Mouse (Mus musculus) stomach, postnatal 0 days (tissue): Measurements from ENCODE around the gene Kcnk12. TPM values are rescaled to one million over a fixed set of nuclear protein-coding genes. Genes with fewer than 3 reads are reported as not detected.

Source experiments
- ATAC-seq: fragments of 200-750 bp; cut with Nextera tagmentation; 2 replicates; pipeline ENCODE4 v1.8.0; 2017; ENCODE audit not compliant: low FRiP score, low TSS enrichment
- DNase-seq: peaks from one replicate; pipeline ENCODE4 v3.0.0-alpha.2; 2016; ENCODE audit warnings: low spot score
- H3K27ac ChIP-seq: fragments of 300-500 bp; sonication (generic); replicated peaks from 2 replicates; pipeline ENCODE4 v1.5.1; 2014; ENCODE audit warnings: mild to moderate bottlenecking, control low read depth
- H3K27me3 ChIP-seq: fragments of 300-500 bp; sonication (generic); 2 replicates; pipeline ENCODE4 v1.6.1; 2014; ENCODE audit warnings: low read length; ENCODE audit not compliant: control insufficient read depth, insufficient read depth
- H3K36me3 ChIP-seq: fragments of 300-500 bp; sonication (generic); 2 replicates; pipeline ENCODE4 v1.6.1; 2014; ENCODE audit warnings: low read length, mixed read lengths; ENCODE audit not compliant: control insufficient read depth, insufficient read depth
- H3K4me1 ChIP-seq: fragments of 300-500 bp; sonication (generic); replicated peaks from 2 replicates; pipeline ENCODE4 v1.6.1; 2014; ENCODE audit warnings: antibody characterized with exemption; ENCODE audit not compliant: control insufficient read depth, insufficient read depth
- H3K4me2 ChIP-seq: fragments of 300-500 bp; sonication (generic); replicated peaks from 2 replicates; pipeline ENCODE4 v1.6.1; 2014; ENCODE audit warnings: low read depth, mild to moderate bottlenecking, control low read depth, moderate library complexity
- H3K4me3 ChIP-seq: fragments of 300-500 bp; sonication (generic); 2 replicates; pipeline ENCODE4 v1.5.1; 2014; ENCODE audit warnings: low read depth, low read length, control low read depth
- H3K9ac ChIP-seq: fragments of 300-500 bp; sonication (generic); 2 replicates; pipeline ENCODE4 v1.6.1; 2014; ENCODE audit warnings: mild to moderate bottlenecking, low read length, control low read depth, mixed read lengths
- H3K9me3 ChIP-seq: fragments of 300-500 bp; sonication (generic); 2 replicates; pipeline ENCODE4 v1.6.1; 2016; ENCODE audit warnings: low read length; ENCODE audit not compliant: control insufficient read depth
- CTCF ChIP-seq: IDR thresholded peaks from 2 replicates; pipeline ENCODE4 v1.5.1; 2016; ENCODE audit warnings: antibody characterized with exemption, low read depth, mild to moderate bottlenecking, moderate library complexity
- EP300 ChIP-seq: optimal IDR thresholded peaks from 2 replicates; pipeline ENCODE3; 2016; ENCODE audit warnings: antibody characterized with exemption
- WGBS: fragments of 180-500 bp; shearing (Covaris S2); extraction: QIAGEN DNeasy Blood & Tissue Kit; methylation state at CpG from one replicate; pipeline ENCODE4 v1.1.7; 2014; 5-methylcytosine and 5-hydroxymethylcytosine counted together
- polyA plus RNA-seq: library from polyadenylated mRNA; unstranded; fragments of >200 nt; fragmentation: Nextera tagmentation; extraction: Ambion mirVana; gene quantifications from 2 replicates; pipeline ENCODE4 v1.2.1, GENCODE M21; 2015

The Kcnk12 gene
- polyA plus RNA-seq: 0.10 and 0.15 TPM in 2 replicates

DNA sequence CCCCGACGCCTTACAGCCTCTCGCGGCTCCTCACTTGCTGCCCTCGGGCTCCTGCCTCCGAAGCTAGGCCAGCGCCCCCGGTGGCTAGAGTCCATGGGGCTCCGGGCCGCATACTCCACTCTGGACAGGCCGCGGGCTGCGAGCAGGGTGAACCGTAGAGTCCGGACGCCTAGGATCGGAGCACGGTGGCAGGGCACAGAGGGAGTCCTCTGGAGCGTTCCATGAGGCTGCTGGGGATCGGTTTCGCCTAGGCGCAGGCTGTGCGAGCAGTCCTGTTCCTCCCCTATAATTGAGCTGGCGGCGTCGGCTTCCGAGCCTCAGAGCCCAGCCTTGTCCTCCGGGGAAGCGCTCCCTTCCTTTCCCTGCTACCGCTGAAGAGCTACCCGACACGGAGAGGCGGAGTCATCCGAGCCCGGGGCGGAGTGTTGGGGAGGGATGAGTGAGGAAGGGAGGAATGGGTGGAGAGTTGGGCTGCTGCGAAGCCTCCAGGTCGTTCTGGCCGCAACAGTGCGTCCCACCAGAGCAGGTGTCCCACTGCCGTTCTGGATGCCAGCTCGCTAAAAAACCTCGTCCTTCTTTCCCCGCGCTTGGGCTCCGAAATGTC lies at the start of gene Kcnk12:
Gene Kcnk12 (minus strand): TSS at position 307 of the 604 bp plus-strand sequence.
- peaks cover 34% of the 10 kb centered on the region; the same call in 1 of the 2 replicates for H3K27me3 ChIP-seq
- no peak within 1 kb of the TSS for H3K27ac ChIP-seq
- H3K4me1 ChIP-seq: 0 out of 2 replicates have a peak, but pooled peaks cover 5% of the 10 kb centered on the region
- peak; percentile 29 for TF ChIP-seq CTCF
- no peak for TF ChIP-seq EP300
- H3K9ac ChIP-seq: no peak within 1 kb of the TSS
- H3K4me2 ChIP-seq: peak within 1 kb of the TSS; percentile 54
- peak within 1 kb of the TSS; percentile 38 for H3K4me3 ChIP-seq
- no peaks in the 10 kb centered on the region for H3K36me3 ChIP-seq
- ATAC-seq (no peak), DNase-seq (peak; percentile 45)
- under 1% methylated on average over 45 of the region's 46 CpGs for WGBS
- no peaks in the 10 kb centered on the region for H3K9me3 ChIP-seq

DNA sequence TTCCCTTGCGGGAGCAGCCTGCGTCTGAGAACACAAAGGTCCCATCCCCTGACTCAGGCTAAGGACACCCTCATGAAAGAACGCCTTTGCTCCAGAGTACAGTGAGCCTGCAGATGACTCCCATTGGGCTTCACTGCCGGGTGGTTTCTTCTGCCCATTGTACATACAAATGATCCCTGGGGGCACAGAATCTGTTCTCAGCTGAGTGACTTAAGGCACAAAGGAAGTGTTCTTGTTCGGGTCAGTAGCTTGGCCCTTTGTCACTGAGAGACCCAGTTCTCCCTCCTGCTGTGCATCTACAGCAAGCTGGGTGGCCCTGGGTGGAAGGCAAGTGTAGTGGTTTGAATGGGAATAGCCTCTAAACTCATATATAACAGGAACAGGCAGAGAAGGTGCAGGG lies 44.4 kb upstream of the Kcnk12 start:
- Histone ChIP-seq H3K4me1 (no peaks in the 10 kb centered on the region), H3K27ac (no peak overlapping the region), H3K27me3 (no peaks in the 10 kb centered on the region), H3K36me3 (no peaks in the 10 kb centered on the region), H3K9me3 (no peaks in the 10 kb centered on the region), H3K4me3 (no peak overlapping the region), H3K4me2 (no peak overlapping the region), H3K9ac (no peak overlapping the region)
- no peak for TF ChIP-seq CTCF
- TF ChIP-seq EP300: no peak
- no peak for DNase-seq
- no peak for ATAC-seq
- 87% methylated on average over 5 of the region's 5 CpGs for WGBS

DNA sequence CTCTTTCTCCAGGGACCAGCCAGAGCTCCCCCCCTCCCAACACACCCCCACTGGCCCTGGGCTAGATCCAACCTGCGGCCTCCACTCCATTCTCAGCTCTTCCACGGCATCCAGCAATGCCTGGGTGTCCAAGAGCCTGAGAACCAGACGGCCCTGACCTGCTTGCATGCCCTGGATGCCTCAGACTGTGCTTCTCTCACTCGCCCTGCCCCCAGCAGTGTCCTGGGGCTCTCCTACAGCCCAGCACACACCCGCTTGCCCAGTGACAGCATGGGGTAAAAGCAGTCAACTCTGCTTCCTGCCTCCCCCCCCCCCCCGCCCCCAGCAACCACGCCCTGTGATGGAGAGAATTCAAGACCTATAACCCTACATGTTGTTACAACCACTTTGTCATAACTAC lies 42.3 kb upstream of the Kcnk12 start:
- no peak overlapping the region for H3K9ac ChIP-seq
- no peaks in the 10 kb centered on the region for H3K4me1 ChIP-seq
- DNase-seq (no peak), ATAC-seq (no peak)
- 65% methylated on average over 6 of the region's 7 CpGs for WGBS
- H3K27me3 ChIP-seq: no peaks in the 10 kb centered on the region
- TF ChIP-seq CTCF (no peak), EP300 (no peak)
- H3K4me3 ChIP-seq: no peak overlapping the region
- H3K9me3 ChIP-seq: no peaks in the 10 kb centered on the region
- no peaks in the 10 kb centered on the region for H3K36me3 ChIP-seq
- H3K27ac ChIP-seq: no peak overlapping the region
- no peak overlapping the region for H3K4me2 ChIP-seq

DNA sequence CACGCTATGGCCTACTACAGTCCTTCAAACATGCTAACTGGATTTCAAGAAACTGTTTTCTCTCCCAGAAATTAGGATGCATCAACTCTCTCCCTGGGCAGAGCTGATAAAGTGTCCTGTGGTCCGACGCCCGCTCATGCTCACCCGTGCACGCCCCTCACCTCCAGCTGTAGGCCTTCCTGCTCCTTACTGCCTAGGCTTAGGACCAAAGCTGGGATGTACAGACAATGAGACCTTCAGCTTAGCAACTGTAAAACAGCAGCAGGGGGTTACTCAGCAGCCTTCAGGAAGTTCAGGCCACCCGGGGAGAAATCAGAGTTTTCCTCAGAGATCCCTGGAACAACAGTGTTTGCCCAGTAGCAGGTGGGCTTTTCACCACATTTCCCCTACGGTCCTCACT lies 37.1 kb upstream of the Kcnk12 start:
- no peak overlapping the region for H3K4me2 ChIP-seq
- WGBS: 45% methylated on average over 8 of the region's 8 CpGs
- H3K27me3 ChIP-seq: no peaks in the 10 kb centered on the region
- no peaks in the 10 kb centered on the region for H3K9me3 ChIP-seq
- no peaks in the 10 kb centered on the region for H3K4me1 ChIP-seq
- ATAC-seq (no peak), DNase-seq (no peak)
- TF ChIP-seq EP300: no peak
- no peak for TF ChIP-seq CTCF
- no peak overlapping the region for H3K4me3 ChIP-seq
- no peaks in the 10 kb centered on the region for H3K36me3 ChIP-seq
- H3K9ac ChIP-seq: no peak overlapping the region
- no peak overlapping the region for H3K27ac ChIP-seq

DNA sequence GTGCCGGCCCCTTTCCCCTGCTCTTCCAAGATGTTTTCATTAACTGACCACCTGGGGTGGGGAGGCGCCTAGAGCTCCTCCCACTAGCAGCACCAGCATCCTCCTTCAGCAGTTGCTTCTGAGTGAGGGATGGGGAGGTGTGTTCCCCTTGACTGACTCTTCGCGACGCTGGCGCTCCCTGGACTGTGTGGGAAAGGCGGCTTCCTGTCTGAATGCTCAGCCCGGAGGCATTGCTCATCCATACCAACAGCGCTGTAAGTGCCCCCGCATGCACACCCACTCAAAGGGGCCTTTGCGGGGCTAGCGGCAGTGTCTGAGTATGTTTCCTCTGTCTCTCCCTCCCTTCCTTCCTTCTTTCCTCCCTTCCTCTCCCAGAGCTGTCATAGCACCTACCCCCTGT lies 29.1 kb upstream of the Kcnk12 start:
- WGBS: 15% methylated on average over 12 of the region's 12 CpGs
- Histone ChIP-seq H3K4me2 (no peak overlapping the region), H3K4me3 (no peak overlapping the region), H3K4me1 (no peaks in the 10 kb centered on the region), H3K27ac (no peak overlapping the region), H3K9ac (no peak overlapping the region), H3K36me3 (no peaks in the 10 kb centered on the region), H3K27me3 (no peaks in the 10 kb centered on the region), H3K9me3 (no peaks in the 10 kb centered on the region)
- TF ChIP-seq CTCF: no peak
- no peak for TF ChIP-seq EP300
- DNase-seq: peak; percentile 11
- no peak for ATAC-seq

DNA sequence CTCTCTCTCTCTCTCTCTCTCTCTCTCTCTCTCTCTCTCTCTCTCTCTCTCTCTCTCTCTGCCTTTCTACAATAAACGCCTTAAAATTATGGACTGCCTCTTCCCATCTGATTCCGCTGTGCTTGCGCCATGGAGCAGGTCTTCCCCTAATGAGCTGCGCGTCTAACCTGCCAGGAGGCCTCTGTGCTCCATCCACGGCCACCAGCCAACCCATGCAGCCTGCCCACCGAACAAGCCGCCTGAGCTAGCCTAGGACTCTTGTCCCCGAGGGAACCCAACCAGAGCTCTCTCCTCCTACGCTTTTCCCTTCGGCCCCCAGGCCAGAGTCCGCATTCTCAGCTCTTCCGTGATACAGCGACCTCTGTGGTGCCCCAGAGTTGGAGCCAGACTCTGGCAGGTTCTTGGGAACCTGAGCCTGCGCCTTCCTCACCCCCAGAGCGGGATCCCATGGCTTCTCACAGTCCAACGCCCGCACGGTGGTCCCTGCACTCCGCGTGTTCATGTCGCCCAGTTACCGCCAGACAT lies 28.3 kb upstream of the Kcnk12 start:
- DNase-seq: peak; percentile 11
- no peak overlapping the region for H3K4me3 ChIP-seq
- WGBS: 26% methylated on average over 23 of the region's 23 CpGs
- no peak overlapping the region for H3K27ac ChIP-seq
- no peak for TF ChIP-seq EP300
- TF ChIP-seq CTCF: no peak
- H3K36me3 ChIP-seq: no peaks in the 10 kb centered on the region
- no peaks in the 10 kb centered on the region for H3K9me3 ChIP-seq
- no peak overlapping the region for H3K4me2 ChIP-seq
- H3K9ac ChIP-seq: no peak overlapping the region
- no peaks in the 10 kb centered on the region for H3K27me3 ChIP-seq
- no peaks in the 10 kb centered on the region for H3K4me1 ChIP-seq
- ATAC-seq: no peak
